Mouse (Mus musculus) lung, adult 2 months (tissue): Measurements from ENCODE around the gene Atxn2. TPM values are rescaled to one million over a fixed set of nuclear protein-coding genes. Genes with fewer than 3 reads are reported as not detected.

Source experiments
- DNase-seq: peaks from one replicate; pipeline ENCODE4 v3.0.0; 2022
- H3K4me1 ChIP-seq: fragments of 200-500 bp; 2 replicates; pipeline ENCODE4 v1.6.1; 2011; ENCODE audit warnings: low read length; ENCODE audit not compliant: control insufficient read depth, insufficient read depth
- H3K4me3 ChIP-seq: fragments of 200-500 bp; replicated peaks from 2 replicates; pipeline ENCODE3; 2011; ENCODE audit warnings: low read depth, mild to moderate bottlenecking, control low read depth, low read length; ENCODE audit errors: extremely low read depth
- CTCF ChIP-seq: fragments of 200-500 bp; IDR thresholded peaks from 2 replicates; pipeline ENCODE4 v1.5.1; 2011; ENCODE audit warnings: mild to moderate bottlenecking, low read length, control low read depth; ENCODE audit not compliant: insufficient read depth
- POLR2A ChIP-seq: fragments of 200-500 bp; IDR thresholded peaks from 2 replicates; pipeline ENCODE4 v1.6.1; 2011; ENCODE audit warnings: low read depth, mild to moderate bottlenecking, control low read depth, low read length, borderline replicate concordance; ENCODE audit errors: extremely low read depth
- WGBS: fragments of 180-500 bp; shearing (Covaris S2); methylation state at CpG from one replicate; pipeline ENCODE4 v1.1.7; 2018; 5-methylcytosine and 5-hydroxymethylcytosine counted together
- polyA plus RNA-seq: library from polyadenylated mRNA; depleted of rRNA; stranded (reverse); fragments of >200 nt; gene quantifications from 2 replicates; pipeline ENCODE4 v1.2.3, GENCODE M21; 2012

Gene Atxn2
- polyA plus RNA-seq, 1 experiment = 108 TPM

DNA sequence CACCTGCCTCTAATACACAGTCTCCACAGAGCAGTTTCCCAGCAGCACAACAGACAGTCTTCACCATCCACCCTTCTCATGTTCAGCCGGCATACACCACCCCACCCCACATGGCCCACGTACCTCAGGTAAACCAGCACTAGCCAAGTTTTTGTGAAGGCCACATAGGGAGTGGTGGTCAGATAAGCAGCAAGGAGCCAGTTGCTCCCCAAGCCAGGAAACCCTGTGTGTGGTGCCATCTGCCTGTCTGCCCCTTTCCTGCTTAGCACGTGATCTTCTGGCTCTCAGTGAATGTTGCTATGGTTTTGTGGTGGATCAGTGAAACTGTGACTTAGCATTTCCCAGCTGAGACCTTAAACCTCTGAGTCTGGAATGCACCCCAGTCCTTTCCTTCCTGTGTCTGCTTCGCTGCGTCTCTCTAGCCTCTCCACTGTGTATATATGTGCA is 100.4 kb downstream of the Atxn2 start:
- H3K4me1 ChIP-seq = peaks cover 18% of the 10 kb centered on the region

DNA sequence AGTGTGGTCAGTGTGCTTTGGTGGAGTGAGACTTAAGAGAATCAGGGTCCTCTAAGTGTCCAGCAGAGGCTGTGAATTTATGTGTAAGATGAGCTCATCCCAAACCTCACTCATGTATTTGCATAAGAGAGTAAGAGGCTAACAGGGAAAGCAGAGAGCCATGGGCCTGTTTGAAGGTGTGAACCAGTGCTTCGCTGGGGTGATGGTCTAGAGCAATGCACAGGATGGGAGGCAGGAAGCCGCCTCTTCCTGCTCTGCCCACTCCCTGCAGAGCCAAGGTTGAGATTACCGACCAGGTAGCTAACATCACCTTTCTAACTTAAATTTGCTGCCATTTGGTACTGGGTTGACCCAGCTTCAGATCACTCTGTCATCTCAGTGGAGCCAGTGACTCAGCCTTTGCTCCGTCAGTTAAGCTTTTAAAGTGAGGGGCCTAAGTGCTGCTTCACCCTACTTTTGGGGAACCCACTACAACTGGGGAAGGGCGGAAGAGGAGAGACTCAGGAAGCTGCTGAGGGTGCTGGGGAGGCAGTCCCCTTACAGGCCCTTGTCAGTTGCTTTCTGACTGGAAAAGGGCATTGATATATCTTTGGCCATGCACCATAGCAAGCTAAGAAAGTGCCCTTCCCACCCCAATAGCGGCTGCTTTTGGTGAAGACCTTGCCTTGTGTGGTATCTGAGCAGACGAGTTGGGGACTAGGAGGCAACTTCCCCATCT is 101.5 kb downstream of the Atxn2 start:
- Histone ChIP-seq H3K4me1 (peaks cover 18% of the 10 kb centered on the region), H3K4me3 (no peak overlapping the region)
- no peak for DNase-seq
- TF ChIP-seq POLR2A (no peak), CTCF (no peak)
- WGBS = 70% methylated on average over 7 of the region's 7 CpGs

More for the DNA sequence above, 100.4 kb downstream of the Atxn2 start:
- no peak for DNase-seq
- H3K4me3 ChIP-seq = no peak overlapping the region
- 51% methylated on average over 5 of the region's 5 CpGs for WGBS
- TF ChIP-seq POLR2A (no peak), CTCF (no peak)

DNA sequence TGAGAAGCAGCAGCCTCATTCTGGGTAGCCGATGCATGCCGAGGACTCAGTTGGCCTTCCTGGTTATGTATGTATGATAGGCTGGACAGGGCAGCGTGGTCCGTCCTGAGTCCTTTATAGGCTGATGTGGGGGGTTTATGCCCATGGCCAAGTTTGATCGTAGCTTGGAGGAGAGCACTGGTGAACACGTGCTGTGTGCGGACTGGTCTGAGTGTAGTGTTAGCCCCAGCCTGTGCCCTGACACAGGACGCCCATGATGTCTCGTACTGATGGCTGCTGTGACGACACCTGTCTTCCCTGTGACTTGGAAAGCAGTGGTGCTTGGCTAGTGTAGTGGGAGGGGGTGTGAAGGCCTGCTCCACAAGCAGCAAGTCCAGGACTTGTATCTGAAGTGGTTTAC is 102.6 kb downstream of the Atxn2 start:
- WGBS = 92% methylated on average over 10 of the region's 10 CpGs
- no peak for DNase-seq
- Histone ChIP-seq H3K4me3 (no peak overlapping the region), H3K4me1 (peaks cover 18% of the 10 kb centered on the region)
- TF ChIP-seq POLR2A = no peak
- TF ChIP-seq CTCF = no peak

DNA sequence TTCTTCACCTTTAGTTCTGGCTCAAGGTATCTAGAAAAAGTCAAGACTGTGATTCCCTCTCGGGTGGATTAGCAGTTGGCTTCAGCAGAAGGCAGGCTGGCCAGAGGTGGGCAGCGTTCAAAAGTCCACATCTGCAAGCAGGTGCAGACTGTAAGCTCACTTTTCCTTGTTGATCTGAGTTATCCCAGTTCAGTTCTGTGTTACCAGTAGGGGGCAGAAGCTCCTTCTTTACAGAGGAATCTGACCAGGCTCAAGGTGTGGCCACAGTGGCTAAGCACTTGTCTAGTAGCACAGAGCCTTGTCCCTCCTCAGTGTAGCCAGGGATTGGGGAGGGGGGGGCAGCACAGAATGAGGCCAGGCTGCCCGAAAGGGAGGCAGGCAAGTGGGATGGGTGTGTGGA is 103.9 kb downstream of the Atxn2 start:
- peak; percentile 54 for DNase-seq
- Histone ChIP-seq H3K4me3 (no peak overlapping the region), H3K4me1 (peaks cover 15% of the 10 kb centered on the region)
- TF ChIP-seq POLR2A (no peak), CTCF (peak; percentile 51)
- WGBS = 43% methylated on average over 3 of the region's 3 CpGs

DNA sequence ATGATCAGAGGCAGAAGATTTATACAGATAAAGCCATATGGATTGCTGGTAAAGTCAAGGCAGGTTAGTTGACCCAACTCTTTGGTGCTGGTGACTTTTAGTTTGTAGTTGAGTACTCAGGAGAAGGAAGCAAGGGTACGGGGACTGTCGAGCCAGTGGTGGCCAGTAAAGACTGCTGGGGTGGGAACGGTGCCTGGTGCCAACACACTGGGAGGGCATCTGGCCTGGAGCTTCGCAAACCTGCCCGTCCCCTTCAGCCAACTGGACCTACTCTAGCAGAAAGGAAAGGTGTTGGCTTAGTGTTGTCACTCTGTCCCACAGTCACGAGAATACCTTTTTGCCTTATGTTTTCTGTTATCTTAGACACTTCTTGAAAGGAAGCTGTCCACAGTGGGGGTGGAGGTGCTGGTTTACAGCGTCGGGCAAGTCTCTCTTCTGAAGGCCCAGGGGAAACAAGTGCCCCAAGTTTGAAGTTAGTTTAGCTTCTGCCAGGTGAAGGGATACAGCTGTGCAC is 104.8 kb downstream of the Atxn2 start:
- peaks cover 19% of the 10 kb centered on the region for H3K4me1 ChIP-seq
- no peak for DNase-seq
- 74% methylated on average over 8 of the region's 8 CpGs for WGBS
- no peak; the same call in 1 of the 2 replicates for TF ChIP-seq POLR2A
- no peak for TF ChIP-seq CTCF
- H3K4me3 ChIP-seq = no peak overlapping the region

DNA sequence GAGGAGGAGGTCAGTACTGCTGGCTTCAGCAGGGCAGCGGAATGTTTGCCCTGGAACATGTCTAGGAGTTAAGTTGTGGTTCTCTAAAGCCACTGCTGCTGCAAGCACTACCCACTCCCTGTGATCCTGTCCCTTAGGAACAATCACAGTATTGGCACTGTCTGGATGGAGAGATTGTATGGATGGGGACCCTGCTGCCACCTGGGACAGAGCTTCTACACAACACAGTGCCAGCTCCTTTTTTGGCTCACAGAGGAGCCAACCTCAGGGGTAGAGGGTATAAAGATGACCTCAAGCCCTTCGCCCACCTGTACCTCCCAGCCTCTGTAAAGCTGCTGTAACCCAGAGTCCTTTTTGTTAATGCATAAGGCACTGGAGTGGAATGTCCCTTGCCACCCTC is 105.5 kb downstream of the Atxn2 start:
- Histone ChIP-seq H3K4me3 (no peak overlapping the region), H3K4me1 (peaks cover 19% of the 10 kb centered on the region)
- no peak for TF ChIP-seq POLR2A
- no peak for TF ChIP-seq CTCF
- DNase-seq = no peak
- WGBS = 92% methylated on average over 2 of the region's 2 CpGs

DNA sequence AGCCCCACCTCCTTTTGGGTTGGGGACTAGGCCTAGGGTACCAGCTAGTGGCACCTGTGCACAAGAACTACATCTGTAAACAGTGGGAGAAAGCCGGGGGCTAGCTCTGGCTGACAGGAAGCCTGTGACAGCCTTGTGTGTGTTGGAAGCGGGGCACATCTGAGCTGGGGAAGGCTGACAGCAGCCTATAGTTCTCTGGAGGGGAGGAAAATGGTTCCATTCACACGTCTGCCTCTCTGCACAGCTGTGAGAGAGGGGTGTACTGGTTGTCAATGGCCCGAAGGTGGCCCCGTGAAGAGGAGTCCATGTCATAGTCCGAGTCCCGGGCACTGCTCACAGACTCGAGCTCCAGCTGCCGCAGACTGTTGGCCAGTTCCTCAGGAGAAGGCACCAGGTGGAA is 106.4 kb downstream of the Atxn2 start:
- H3K4me1 ChIP-seq = peaks cover 12% of the 10 kb centered on the region
- no peak overlapping the region for H3K4me3 ChIP-seq
- DNase-seq = no peak
- TF ChIP-seq CTCF (no peak), POLR2A (no peak)
- 72% methylated on average over 9 of the region's 9 CpGs for WGBS

DNA sequence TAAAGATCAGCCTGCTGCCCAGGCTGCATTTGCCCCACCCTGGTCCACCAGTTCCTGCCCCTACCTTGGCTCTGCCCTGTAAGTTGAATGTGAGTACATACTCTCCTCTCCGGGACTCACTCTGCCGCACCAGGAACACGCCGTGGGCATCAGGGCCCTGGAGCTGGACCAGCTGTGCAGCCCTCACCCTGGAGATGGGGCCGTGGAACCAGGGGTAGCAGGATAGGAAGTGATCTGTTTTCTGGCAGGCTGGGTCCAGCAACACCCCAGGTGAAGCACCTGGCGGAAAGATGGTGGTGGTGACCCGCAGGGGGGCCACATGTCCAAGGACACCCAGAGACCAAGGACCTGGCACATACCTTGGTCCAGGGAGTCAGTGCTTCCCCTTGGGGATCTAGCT is 107.3 kb downstream of the Atxn2 start:
- Histone ChIP-seq H3K4me1 (peaks cover 17% of the 10 kb centered on the region), H3K4me3 (no peak overlapping the region)
- no peak for DNase-seq
- 88% methylated on average over 7 of the region's 7 CpGs for WGBS
- no peak for TF ChIP-seq POLR2A
- no peak for TF ChIP-seq CTCF

DNA sequence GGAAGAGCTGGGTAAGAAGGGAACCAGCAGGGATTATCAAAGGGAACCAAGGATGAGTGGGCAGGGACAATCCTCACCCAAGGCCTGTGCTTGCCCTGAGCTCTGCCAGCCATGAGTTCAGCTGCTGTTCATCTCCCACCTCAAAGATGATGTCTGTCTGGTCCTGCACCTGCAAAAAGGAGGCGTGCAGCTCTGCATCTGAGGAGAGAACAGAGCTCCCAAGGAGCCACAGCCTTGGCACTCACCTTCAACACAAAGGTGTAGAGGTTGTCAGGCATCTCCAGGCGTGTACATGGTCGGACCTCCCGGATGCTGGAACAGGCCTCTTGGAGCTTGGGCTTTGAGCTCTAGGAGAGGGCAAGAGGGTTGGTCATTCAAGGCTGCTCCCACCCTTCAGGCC is 107.7 kb downstream of the Atxn2 start:
- no peak for DNase-seq
- WGBS = 82% methylated on average over 4 of the region's 4 CpGs
- TF ChIP-seq POLR2A (no peak), CTCF (no peak)
- peaks cover 22% of the 10 kb centered on the region for H3K4me1 ChIP-seq
- H3K4me3 ChIP-seq = no peak overlapping the region

DNA sequence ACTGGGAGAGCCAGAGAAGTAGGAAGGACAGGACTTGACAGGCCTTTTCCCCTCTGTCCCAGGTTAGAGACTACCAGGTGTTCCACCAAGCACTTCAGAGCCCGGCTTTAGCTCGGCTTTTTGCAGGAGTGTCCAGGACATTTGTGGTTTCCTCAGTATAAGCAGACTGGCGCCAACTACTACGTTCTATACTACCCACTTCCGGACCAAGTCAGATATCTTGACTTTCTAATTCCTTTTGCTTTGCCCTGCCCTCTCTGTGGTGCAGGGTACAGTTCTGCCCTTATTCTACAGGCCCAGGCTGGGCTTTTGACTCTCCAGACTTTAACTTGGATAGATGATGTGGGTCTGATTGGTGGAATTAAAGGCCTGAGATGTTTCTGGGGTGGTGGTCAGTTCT is 108.4 kb downstream of the Atxn2 start:
- Histone ChIP-seq H3K4me1 (peaks cover 29% of the 10 kb centered on the region), H3K4me3 (no peak overlapping the region)
- no peak for TF ChIP-seq CTCF
- no peak for TF ChIP-seq POLR2A
- 52% methylated on average over 5 of the region's 5 CpGs for WGBS
- DNase-seq = no peak
